Mouse (Mus musculus) E14TG2a.4 (cell line): ENCODE measurements at regions not wholly inside any gene's neighbourhood (a gene's known extent, or its start where the extent isn't known, plus 50 kb on each side); places are given as distances from the start of the nearest gene placed in this dataset.

Experiments used
- H3K27me3 ChIP-seq: 2 replicates; pipeline ENCODE4 v1.6.1; 2014; ENCODE audit warnings: low read length, control low read depth; ENCODE audit not compliant: insufficient read depth
- H3K36me3 ChIP-seq: 2 replicates; pipeline ENCODE4 v1.6.1; 2014; ENCODE audit warnings: low read length, control low read depth; ENCODE audit not compliant: insufficient read depth
- H3K4me1 ChIP-seq: replicated peaks from 2 replicates; pipeline ENCODE4 v1.6.1; 2014; ENCODE audit warnings: low read depth, low read length, control low read depth
- H3K4me3 ChIP-seq: replicated peaks from 2 replicates; pipeline ENCODE4 v1.5.1; 2014; ENCODE audit warnings: mild to moderate bottlenecking, low read length
- H3K9me3 ChIP-seq: 2 replicates; pipeline ENCODE4 v1.6.1; 2014; ENCODE audit warnings: low read length, control low read depth
- CTCF ChIP-seq: conservative IDR thresholded peaks from 2 replicates; pipeline ENCODE4 v1.5.1; 2014; ENCODE audit warnings: low read length
- NANOG ChIP-seq: IDR thresholded peaks from 2 replicates; pipeline ENCODE4 v1.6.1; 2014; ENCODE audit warnings: borderline replicate concordance, low read length, mixed read lengths
- POU5F1 ChIP-seq: IDR thresholded peaks from 2 replicates; pipeline ENCODE4 v1.6.1; 2014; ENCODE audit warnings: low read length, borderline replicate concordance

GRCm38 (mm10) chr13:110882661-110883172 lies 372.1 kb upstream of the Actbl2 start:
- H3K27me3 ChIP-seq = no peaks in the 10 kb centered on the region
- no peaks in the 10 kb centered on the region for H3K9me3 ChIP-seq
- TF ChIP-seq CTCF (no peak), POU5F1 (no peak), NANOG (no peak)
- H3K4me1 ChIP-seq = no peaks in the 10 kb centered on the region
- no peak overlapping the region for H3K4me3 ChIP-seq
- H3K36me3 ChIP-seq = no peaks in the 10 kb centered on the region

GRCm38 (mm10) chr13:110893909-110894308 lies 360.9 kb upstream of the Actbl2 start:
- Histone ChIP-seq H3K4me1 (no peaks in the 10 kb centered on the region), H3K27me3 (no peaks in the 10 kb centered on the region), H3K36me3 (no peaks in the 10 kb centered on the region), H3K9me3 (no peaks in the 10 kb centered on the region), H3K4me3 (no peak overlapping the region)
- TF ChIP-seq CTCF = no peak
- no peak for TF ChIP-seq POU5F1
- TF ChIP-seq NANOG = no peak

GRCm38 (mm10) chr13:110895349-110895748 lies 359.5 kb upstream of the Actbl2 start:
- no peaks in the 10 kb centered on the region for H3K4me1 ChIP-seq
- TF ChIP-seq NANOG (no peak), POU5F1 (no peak), CTCF (no peak)

GRCm38 (mm10) chr13:110895900-110896299 lies 358.9 kb upstream of the Actbl2 start:
- TF ChIP-seq POU5F1 = no peak
- no peak for TF ChIP-seq CTCF
- no peak for TF ChIP-seq NANOG
- H3K9me3 ChIP-seq = no peaks in the 10 kb centered on the region
- H3K4me1 ChIP-seq = no peaks in the 10 kb centered on the region
- H3K4me3 ChIP-seq = no peak overlapping the region
- H3K27me3 ChIP-seq = no peaks in the 10 kb centered on the region
- H3K36me3 ChIP-seq = no peaks in the 10 kb centered on the region

More at GRCm38 (mm10) chr13:110895349-110895748, 359.5 kb upstream of the Actbl2 start:
- Histone ChIP-seq H3K9me3 (no peaks in the 10 kb centered on the region), H3K4me3 (no peak overlapping the region), H3K36me3 (no peaks in the 10 kb centered on the region), H3K27me3 (no peaks in the 10 kb centered on the region)

- no peaks in the 10 kb centered on the region for H3K4me1 ChIP-seq
- no peaks in the 10 kb centered on the region for H3K36me3 ChIP-seq
- H3K27me3 ChIP-seq = no peaks in the 10 kb centered on the region
- TF ChIP-seq NANOG (no peak), POU5F1 (no peak), CTCF (no peak)
- no peaks in the 10 kb centered on the region for H3K9me3 ChIP-seq
- no peak overlapping the region for H3K4me3 ChIP-seq
Measured at GRCm38 (mm10) chr13:110897621-110898020, 357.2 kb upstream of the Actbl2 start.

- Histone ChIP-seq H3K4me1 (no peaks in the 10 kb centered on the region), H3K27me3 (no peaks in the 10 kb centered on the region), H3K9me3 (no peaks in the 10 kb centered on the region), H3K4me3 (no peak overlapping the region), H3K36me3 (no peaks in the 10 kb centered on the region)
- TF ChIP-seq NANOG (no peak), CTCF (no peak), POU5F1 (no peak)
Measured at GRCm38 (mm10) chr13:110902994-110903644, 351.7 kb upstream of the Actbl2 start.

GRCm38 (mm10) chr13:110907319-110907955 lies 347.4 kb upstream of the Actbl2 start:
- H3K4me3 ChIP-seq = no peak overlapping the region
- no peaks in the 10 kb centered on the region for H3K27me3 ChIP-seq
- no peaks in the 10 kb centered on the region for H3K9me3 ChIP-seq
- H3K4me1 ChIP-seq = no peaks in the 10 kb centered on the region
- no peak for TF ChIP-seq CTCF
- no peak for TF ChIP-seq NANOG
- no peak for TF ChIP-seq POU5F1
- H3K36me3 ChIP-seq = no peaks in the 10 kb centered on the region

- TF ChIP-seq NANOG = no peak
- TF ChIP-seq CTCF = no peak
- TF ChIP-seq POU5F1 = no peak
- H3K27me3 ChIP-seq = no peaks in the 10 kb centered on the region
- no peaks in the 10 kb centered on the region for H3K4me1 ChIP-seq
- H3K4me3 ChIP-seq = no peak overlapping the region
- no peaks in the 10 kb centered on the region for H3K9me3 ChIP-seq
- no peaks in the 10 kb centered on the region for H3K36me3 ChIP-seq
Measured at GRCm38 (mm10) chr13:110911866-110912265, 342.9 kb upstream of the Actbl2 start.

- Histone ChIP-seq H3K9me3 (no peaks in the 10 kb centered on the region), H3K4me1 (no peaks in the 10 kb centered on the region), H3K27me3 (no peaks in the 10 kb centered on the region), H3K36me3 (no peaks in the 10 kb centered on the region), H3K4me3 (no peak overlapping the region)
- TF ChIP-seq POU5F1 = no peak
- TF ChIP-seq NANOG = no peak
- TF ChIP-seq CTCF = no peak
Measured at GRCm38 (mm10) chr13:110913177-110913576, 341.6 kb upstream of the Actbl2 start.
